Mouse (Mus musculus): ENCODE results near the gene Acp4. TPM values are rescaled to one million over a fixed set of nuclear protein-coding genes. Genes with fewer than 3 reads are reported as not detected.
"Not testable (repeated sequence)": the region's sequence is repeated elsewhere in the genome, so short reads cannot be mapped to it uniquely, and the experiment has no call there.

Gene Acp4
- polyA plus RNA-seq, 1 experiment from 2014 or later: not detected

DNA sequence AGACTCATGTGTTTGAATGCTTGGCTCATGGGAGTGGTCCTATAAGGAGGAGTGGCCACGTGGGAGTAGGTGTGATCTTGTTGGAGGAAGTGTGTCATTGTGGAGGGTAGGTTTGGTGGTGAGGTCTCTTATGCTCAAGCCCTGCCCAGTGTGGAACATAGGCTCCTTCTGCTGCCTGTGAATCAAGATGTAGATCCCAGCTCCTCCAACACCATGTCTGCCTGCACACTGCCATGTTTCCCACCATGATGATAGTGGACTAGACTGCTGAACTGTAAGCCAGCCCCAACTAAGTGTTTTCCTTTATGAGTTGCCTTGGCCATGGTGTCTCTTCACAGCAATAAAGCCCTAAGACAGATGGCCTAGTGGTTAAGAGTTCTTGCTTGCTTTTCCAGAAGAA is 13.1 kb downstream of the Acp4 start:
- no peak overlapping the region for H3K9ac ChIP-seq
- H3K9me3 ChIP-seq (replicated peaks): no peaks in the 10 kb centered on the region
- H3K4me3 ChIP-seq (replicated peaks): no peak overlapping the region
- H3K27ac ChIP-seq: no peak overlapping the region
- no peak for ATAC-seq (ENCODE audit: low read depth)
- peaks cover 14% of the 10 kb centered on the region for H3K36me3 ChIP-seq
- no peak for DNase-seq
- WGBS (ENCODE audit: insufficient replicate concordance): 36% methylated on average over 1 of the region's 1 CpGs
- peaks cover 47% of the 10 kb centered on the region for H3K4me1 ChIP-seq (replicated peaks)
- no peak overlapping the region for H3K4me2 ChIP-seq
- no peaks in the 10 kb centered on the region for H3K27me3 ChIP-seq

DNA sequence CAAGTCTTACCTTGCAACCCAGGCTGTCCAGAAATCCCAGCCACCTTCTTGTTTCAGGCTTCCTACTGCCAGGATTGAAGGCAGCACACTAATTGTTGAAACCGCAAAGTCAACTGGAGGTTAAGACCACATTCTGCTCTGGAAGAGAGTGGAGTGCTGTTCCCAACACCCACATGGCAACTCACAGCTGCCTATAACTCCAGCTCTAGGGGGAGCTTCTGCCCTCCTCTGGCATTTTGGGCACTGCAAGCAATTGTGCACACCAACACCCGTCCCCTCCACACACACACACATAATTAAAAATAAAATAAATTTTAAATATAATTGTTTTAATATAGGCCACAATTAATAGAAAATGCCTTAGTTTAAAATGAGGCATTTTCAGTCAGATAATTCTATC is 16.0 kb downstream of the Acp4 start:
- WGBS (ENCODE audit: insufficient replicate concordance): 51% methylated on average over 2 of the region's 2 CpGs
- H3K4me3 ChIP-seq (replicated peaks): no peak overlapping the region
- H3K4me1 ChIP-seq (replicated peaks): peaks cover 25% of the 10 kb centered on the region
- DNase-seq (no peak), ATAC-seq (ENCODE audit: low read depth) (no peak)
- no peaks in the 10 kb centered on the region for H3K9me3 ChIP-seq (replicated peaks)
- H3K36me3 ChIP-seq: no peaks in the 10 kb centered on the region
- no peak overlapping the region for H3K9ac ChIP-seq
- H3K27ac ChIP-seq: no peak overlapping the region
- no peaks in the 10 kb centered on the region for H3K27me3 ChIP-seq
- H3K4me2 ChIP-seq: no peak overlapping the region

DNA sequence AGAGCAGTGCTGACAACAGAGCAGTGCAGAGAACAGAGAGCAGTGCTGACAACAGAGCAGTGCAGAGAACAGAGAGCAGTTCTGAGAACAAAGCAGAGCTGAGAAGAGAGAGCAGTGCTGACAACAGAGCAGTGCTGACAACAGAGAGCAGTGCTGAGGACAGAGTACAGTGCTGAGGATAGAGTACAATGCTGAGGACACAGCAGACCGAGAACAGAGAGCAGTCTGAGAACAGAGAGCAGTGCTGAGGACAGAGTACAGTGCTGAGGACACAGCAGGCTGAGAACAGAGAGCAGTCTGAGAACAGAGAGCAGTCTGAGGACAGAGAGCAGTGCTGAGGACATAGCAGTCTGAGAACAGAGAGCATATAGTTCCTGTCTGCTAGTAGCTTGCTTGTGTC is 16.5 kb downstream of the Acp4 start:
- DNase-seq: no peak
- Histone ChIP-seq H3K4me1 (replicated peaks) (peaks cover 23% of the 10 kb centered on the region), H3K4me2 (no peak overlapping the region), H3K9me3 (replicated peaks) (no peaks in the 10 kb centered on the region), H3K9ac (no peak overlapping the region), H3K36me3 (no peaks in the 10 kb centered on the region), H3K4me3 (replicated peaks) (no peak overlapping the region), H3K27ac (no peak overlapping the region), H3K27me3 (no peaks in the 10 kb centered on the region)
- WGBS (ENCODE audit: insufficient replicate concordance): 34% methylated on average over 1 of the region's 1 CpGs
- no peak for ATAC-seq (ENCODE audit: low read depth)

DNA sequence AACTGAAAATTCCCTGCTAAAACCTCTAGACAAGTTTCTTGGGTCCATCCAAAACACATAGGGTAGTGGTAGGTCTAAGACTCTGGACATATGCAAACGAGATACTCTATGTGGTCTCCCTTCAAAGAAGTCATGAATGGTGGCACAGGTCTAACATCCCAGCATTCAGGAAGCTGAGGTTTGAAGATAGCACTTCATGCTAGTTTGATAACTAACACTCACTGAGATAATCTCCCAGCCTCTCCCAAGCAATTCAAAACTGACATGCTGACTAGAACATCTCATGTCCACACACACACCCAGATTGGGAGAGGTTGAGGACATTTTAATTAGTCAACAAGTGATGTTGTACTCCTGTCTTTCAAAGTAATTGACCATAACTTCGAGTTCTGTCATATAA is 17.3 kb downstream of the Acp4 start:
- H3K4me2 ChIP-seq: no peak overlapping the region
- H3K4me3 ChIP-seq (replicated peaks): no peak overlapping the region
- no peak for ATAC-seq (ENCODE audit: low read depth)
- H3K36me3 ChIP-seq: no peaks in the 10 kb centered on the region
- no peaks in the 10 kb centered on the region for H3K27me3 ChIP-seq
- H3K27ac ChIP-seq: no peak overlapping the region
- H3K4me1 ChIP-seq (replicated peaks): peaks cover 15% of the 10 kb centered on the region
- no peak overlapping the region for H3K9ac ChIP-seq
- DNase-seq: no peak
- WGBS (ENCODE audit: insufficient replicate concordance): 15% methylated on average over 2 of the region's 2 CpGs
- H3K9me3 ChIP-seq (replicated peaks): no peaks in the 10 kb centered on the region

DNA sequence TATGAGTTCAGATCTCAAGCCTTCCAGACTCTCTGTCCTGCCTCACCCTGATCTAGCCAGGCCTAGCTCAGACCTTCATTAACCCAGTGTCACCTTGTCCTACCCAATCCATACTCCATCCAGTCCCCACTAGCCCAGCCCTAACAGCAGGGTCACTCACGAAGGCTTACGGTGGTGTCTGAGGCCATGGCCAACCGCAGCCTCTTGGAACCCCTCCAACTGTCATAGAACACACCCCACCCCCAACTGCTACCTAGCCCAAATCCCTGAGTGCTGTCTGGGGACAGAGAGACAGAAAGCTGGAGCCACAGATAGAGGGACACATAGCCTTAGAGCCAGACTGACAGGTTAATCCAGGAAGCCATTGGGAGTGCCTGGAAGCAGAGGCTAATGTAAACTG is 21.3 kb downstream of the Acp4 start, which contains the start of gene Gm36864:
Gene Gm36864, plus strand, starts transcription at position 269 of the 400 bp plus-strand sequence.
- WGBS (ENCODE audit: insufficient replicate concordance): 59% methylated on average over 3 of the region's 3 CpGs
- no peak for DNase-seq
- H3K9me3 ChIP-seq (replicated peaks): no peaks in the 10 kb centered on the region
- H3K9ac ChIP-seq: no peak within 1 kb of the TSS
- H3K27ac ChIP-seq: no peak within 1 kb of the TSS
- H3K4me3 ChIP-seq (replicated peaks): no peak within 1 kb of the TSS
- no peak within 1 kb of the TSS for H3K4me2 ChIP-seq
- H3K36me3 ChIP-seq: no peaks in the 10 kb centered on the region
- peaks cover 15% of the 10 kb centered on the region for H3K4me1 ChIP-seq (replicated peaks)
- no peaks in the 10 kb centered on the region for H3K27me3 ChIP-seq
- no peak for ATAC-seq (ENCODE audit: low read depth)

DNA sequence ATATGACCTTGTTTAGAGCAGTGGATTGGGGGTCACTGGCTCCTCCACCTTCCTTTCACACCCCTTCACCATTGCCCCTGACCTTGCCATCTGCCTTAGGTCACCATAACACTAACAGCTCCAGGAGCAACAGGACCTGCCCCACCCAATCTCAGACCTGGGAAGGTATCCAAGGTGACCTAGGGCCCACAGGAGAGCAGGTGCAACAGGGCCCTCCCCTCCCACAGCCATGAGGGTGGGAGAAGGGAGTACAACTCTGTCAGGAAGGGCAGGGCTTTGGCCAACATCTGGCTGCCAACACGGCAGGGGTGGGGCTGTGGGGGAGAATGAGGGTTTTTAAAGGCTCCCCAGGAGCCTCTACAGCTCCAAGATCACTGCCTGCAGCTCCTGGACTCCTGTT is 32.1 kb downstream of the Acp4 start, which contains the start of gene Klk1:
Gene Klk1, plus strand, starts transcription at position 285 of the 400 bp plus-strand sequence.
- Histone ChIP-seq H3K27ac (no peak within 1 kb of the TSS), H3K9me3 (replicated peaks) (no peaks in the 10 kb centered on the region), H3K27me3 (no peaks in the 10 kb centered on the region), H3K4me3 (replicated peaks) (no peak within 1 kb of the TSS), H3K9ac (no peak within 1 kb of the TSS), H3K4me1 (replicated peaks) (0 out of 2 replicates have a peak, but pooled peaks cover 4% of the 10 kb centered on the region), H3K36me3 (no peaks in the 10 kb centered on the region), H3K4me2 (no peak within 1 kb of the TSS)
- WGBS (ENCODE audit: insufficient replicate concordance): 8% methylated on average over 1 of the region's 1 CpGs
- DNase-seq: no peak
- ATAC-seq (ENCODE audit: low read depth): no peak

DNA sequence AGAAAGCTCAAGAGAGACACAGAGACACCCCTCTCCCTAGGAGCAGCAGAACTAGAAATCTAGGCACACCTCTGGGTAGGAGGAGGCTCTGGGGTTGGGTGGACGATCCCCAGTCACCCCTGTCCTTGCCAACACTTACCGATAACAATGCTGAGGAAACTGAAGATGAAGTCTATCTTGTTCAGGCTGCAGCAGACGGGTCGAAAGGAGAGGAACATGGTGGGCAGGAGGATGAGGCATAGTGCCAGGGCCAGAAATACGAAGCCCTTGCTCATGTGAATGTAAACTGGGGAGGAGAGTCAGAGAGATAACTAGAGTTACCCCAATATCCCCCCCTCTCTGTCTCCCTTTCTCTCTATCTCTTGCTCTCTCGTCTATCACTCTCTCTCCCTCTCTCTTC is 34.8 kb downstream of the Acp4 start:
- H3K27me3 ChIP-seq; H3K27ac ChIP-seq; DNase-seq; H3K4me1 ChIP-seq (replicated peaks); H3K4me3 ChIP-seq (replicated peaks); H3K9ac ChIP-seq; H3K4me2 ChIP-seq; ATAC-seq (ENCODE audit: low read depth); H3K36me3 ChIP-seq; H3K9me3 ChIP-seq (replicated peaks): not testable (repeated sequence)
- WGBS (ENCODE audit: insufficient replicate concordance): 53% methylated on average over 6 of the region's 6 CpGs

DNA sequence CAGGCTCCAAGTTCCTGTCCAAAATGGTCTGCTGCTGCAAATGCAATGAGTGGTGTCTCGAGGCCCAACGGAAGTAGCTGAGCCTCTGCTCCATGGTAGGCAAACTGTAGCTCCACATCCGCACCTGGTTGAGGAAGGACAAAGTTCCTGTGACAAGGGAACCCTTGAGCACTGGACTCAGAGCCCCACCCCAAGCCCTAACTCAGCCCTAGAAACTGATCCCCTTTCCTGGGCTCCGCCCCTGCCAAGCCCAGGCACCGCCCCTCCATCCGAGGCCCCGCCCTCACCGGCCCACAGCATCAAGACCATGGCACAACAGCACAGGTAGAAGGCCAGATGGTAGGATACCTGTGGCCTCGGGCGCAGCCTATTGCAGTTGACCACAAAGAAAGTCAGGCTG is 35.6 kb downstream of the Acp4 start:
- WGBS (ENCODE audit: insufficient replicate concordance): 45% methylated on average over 8 of the region's 10 CpGs
- H3K27ac ChIP-seq; H3K4me3 ChIP-seq (replicated peaks); H3K27me3 ChIP-seq; H3K36me3 ChIP-seq; H3K9me3 ChIP-seq (replicated peaks); H3K4me2 ChIP-seq; H3K4me1 ChIP-seq (replicated peaks); H3K9ac ChIP-seq: not testable (repeated sequence)
- DNase-seq: peak; percentile 13
- peak; percentile 36; the same call in 1 of the 2 replicates for ATAC-seq (ENCODE audit: low read depth)

DNA sequence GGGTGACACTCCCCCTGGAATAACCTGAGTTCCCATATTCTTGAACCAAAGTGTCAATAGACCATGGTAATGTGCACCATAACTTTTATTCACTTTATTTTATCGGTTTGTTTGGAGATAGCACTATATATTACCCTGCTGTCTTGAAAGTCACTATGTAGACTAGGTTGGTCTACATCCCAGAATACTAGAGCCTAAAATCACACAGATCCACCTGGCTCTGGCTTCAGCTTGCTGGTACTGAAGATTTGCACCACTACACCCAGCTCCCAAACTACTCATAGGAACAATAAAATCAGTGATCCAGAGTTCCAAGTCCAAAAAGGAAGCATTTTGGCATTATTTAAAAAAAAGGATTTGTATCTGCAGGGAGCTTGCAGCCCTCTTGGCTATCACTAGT is 41.5 kb downstream of the Acp4 start, which contains the start of gene Klk1b5:
Gene Klk1b5, plus strand, starts transcription at position 301 of the 400 bp plus-strand sequence.
- DNase-seq (no peak), ATAC-seq (ENCODE audit: low read depth) (no peak)
- Histone ChIP-seq H3K4me1 (replicated peaks) (no peaks in the 10 kb centered on the region), H3K27ac (no peak within 1 kb of the TSS), H3K4me3 (replicated peaks) (no peak within 1 kb of the TSS), H3K9ac (no peak within 1 kb of the TSS), H3K9me3 (replicated peaks) (no peaks in the 10 kb centered on the region), H3K4me2 (no peak within 1 kb of the TSS), H3K27me3 (no peaks in the 10 kb centered on the region), H3K36me3 (no peaks in the 10 kb centered on the region)
- 65% methylated on average over 1 of the region's 1 CpGs for WGBS (ENCODE audit: insufficient replicate concordance)

DNA sequence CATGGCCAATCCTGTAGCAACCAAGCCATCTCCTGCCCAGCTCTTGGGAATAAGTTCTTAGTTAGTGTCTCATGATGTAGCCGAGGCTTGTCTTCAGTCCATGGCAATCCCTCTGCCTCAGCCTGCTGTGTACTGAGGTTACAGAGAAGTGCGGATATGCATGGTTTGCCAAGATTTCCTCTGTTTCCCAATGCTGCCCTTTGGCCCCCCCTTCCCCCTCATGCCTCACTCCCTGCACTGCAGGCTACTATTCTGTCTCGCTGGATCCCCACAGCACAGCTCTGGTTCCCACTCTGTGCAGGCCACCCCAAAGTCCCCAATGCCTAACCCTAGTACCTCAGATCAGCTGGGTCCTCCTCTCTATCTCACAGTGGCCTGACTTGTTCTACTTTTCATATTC is 48.9 kb downstream of the Acp4 start:
- H3K27ac ChIP-seq: no peak overlapping the region
- ATAC-seq (ENCODE audit: low read depth) (no peak), DNase-seq (no peak)
- H3K4me1 ChIP-seq (replicated peaks): no peaks in the 10 kb centered on the region
- H3K9me3 ChIP-seq (replicated peaks): no peaks in the 10 kb centered on the region
- H3K36me3 ChIP-seq: no peaks in the 10 kb centered on the region
- WGBS (ENCODE audit: insufficient replicate concordance): 49% methylated on average over 3 of the region's 3 CpGs
- no peak overlapping the region for H3K4me3 ChIP-seq (replicated peaks)
- no peaks in the 10 kb centered on the region for H3K27me3 ChIP-seq
- no peak overlapping the region for H3K4me2 ChIP-seq
- H3K9ac ChIP-seq: no peak overlapping the region

DNA sequence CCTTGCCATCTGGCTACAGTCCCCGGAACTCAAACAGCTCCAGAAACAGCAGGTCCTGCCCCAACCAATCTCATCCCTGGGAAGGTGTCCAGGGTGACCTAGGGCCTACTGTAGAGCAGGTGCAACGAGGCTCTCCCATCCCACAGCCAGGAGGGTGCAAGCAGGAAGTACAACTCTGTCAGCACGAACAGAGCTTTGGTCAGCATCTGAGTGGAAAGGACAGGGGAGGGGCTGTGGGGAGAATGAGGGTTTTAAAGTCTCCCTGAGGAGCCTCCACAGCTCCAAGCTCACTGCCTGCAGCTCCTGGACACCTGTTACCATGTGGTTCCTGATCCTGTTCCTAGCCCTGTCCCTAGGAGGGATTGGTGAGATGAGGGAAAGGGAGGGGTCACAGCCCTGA is 50.0 kb downstream of the Acp4 start, which contains the start of gene Klk1b4:
Gene Klk1b4, plus strand, starts transcription at position 301 of the 400 bp plus-strand sequence.
- DNase-seq; H3K4me2 ChIP-seq; H3K27me3 ChIP-seq; H3K4me1 ChIP-seq (replicated peaks); H3K36me3 ChIP-seq; H3K9ac ChIP-seq; H3K27ac ChIP-seq; H3K9me3 ChIP-seq (replicated peaks); ATAC-seq (ENCODE audit: low read depth); H3K4me3 ChIP-seq (replicated peaks): not testable (repeated sequence)
- WGBS (ENCODE audit: insufficient replicate concordance): 27% methylated on average over 3 of the region's 3 CpGs
